In genomic region chr11:75173095-75173798, GRCm38 (mm10) we compare ENCODE assay signal across 8 mouse cellular contexts. TPM values are rescaled to one million over a fixed set of nuclear protein-coding genes. Genes with fewer than 3 reads are reported as not detected.
DNase-seq lines count a peak whose midpoint lies in the region; ATAC-seq lines count a peak whose summit lies in the region.

No protein-coding gene starts in this region.

- H3K9me3 ChIP-seq in embryonic facial prominence, embryonic 15.5 days (replicated peaks), result no peaks in the 10 kb centered on the region
- no peaks in the 10 kb centered on the region for H3K9me3 ChIP-seq in heart, embryonic 14.5 days (ENCODE audit: control insufficient read depth, low read length)
- H3K9me3 ChIP-seq in liver, embryonic 13.5 days (replicated peaks), result no peaks in the 10 kb centered on the region
- no peaks in the 10 kb centered on the region for H3K9me3 ChIP-seq in stomach, embryonic 16.5 days (replicated peaks; ENCODE audit: control insufficient read depth, low read length)

- peak overlapping the region; percentile 93 for H3K4me2 ChIP-seq in embryonic facial prominence, embryonic 15.5 days (replicated peaks)
- H3K4me2 ChIP-seq in heart, embryonic 14.5 days (ENCODE audit: low read length), result peak overlapping the region; percentile 93
- peak overlapping the region; percentile 92 for H3K4me2 ChIP-seq in liver, embryonic 13.5 days
- H3K4me2 ChIP-seq in stomach, embryonic 16.5 days (ENCODE audit: low read depth, low read length), result peak overlapping the region; percentile 96

- peaks cover 60% of the 10 kb centered on the region for H3K27me3 ChIP-seq in embryonic facial prominence, embryonic 15.5 days
- H3K27me3 ChIP-seq in heart, embryonic 14.5 days (ENCODE audit: control insufficient read depth, insufficient read depth, low read length), result peaks cover 42% of the 10 kb centered on the region
- peaks cover 76% of the 10 kb centered on the region for H3K27me3 ChIP-seq in liver, embryonic 13.5 days
- peaks cover 23% of the 10 kb centered on the region for H3K27me3 ChIP-seq in stomach, embryonic 16.5 days (ENCODE audit: control insufficient read depth, insufficient read depth, low read length)

- peaks cover 66% of the 10 kb centered on the region for H3K4me1 ChIP-seq in embryonic facial prominence, embryonic 15.5 days
- peaks cover 12 to 47% of the 10 kb centered on the region in 2 experiments; a peak in 3 of 4 replicates for H3K4me1 ChIP-seq in heart, embryonic 14.5 days (ENCODE audit: control insufficient read depth in 2 of 2, insufficient read depth in 2 of 2, low read length in 2 of 2)
- H3K4me1 ChIP-seq in liver, embryonic 13.5 days (replicated peaks), result peaks cover 69% of the 10 kb centered on the region
- H3K4me1 ChIP-seq in stomach, embryonic 16.5 days (ENCODE audit: control insufficient read depth, insufficient read depth, low read length), result peaks cover 30% of the 10 kb centered on the region

- peak overlapping the region; percentile 63 for H3K4me3 ChIP-seq in embryonic facial prominence, embryonic 15.5 days (replicated peaks)
- H3K4me3 ChIP-seq in heart, embryonic 14.5 days (ENCODE audit: control insufficient read depth in 1 of 2, insufficient read depth in 1 of 2, low read depth in 1 of 2, low read length in 2 of 2), result peak overlapping the region; percentile 56 to 66
- H3K4me3 ChIP-seq in liver, embryonic 13.5 days (replicated peaks), result peak overlapping the region; percentile 70
- peak overlapping the region; percentile 66 for H3K4me3 ChIP-seq in stomach, embryonic 16.5 days (replicated peaks; ENCODE audit: low read length)

- DNase-seq in B cell, adult 2 months, result peak; percentile 99 to 100
- peak; percentile 89 to 91 for DNase-seq in adrenal gland, postnatal 36 days
- DNase-seq in kidney, postnatal 14 days, result peak; percentile 91
- DNase-seq in liver, embryonic 13.5 days, result peak; percentile 71
- peak; percentile 89 for DNase-seq in neural tube, embryonic 10.5 days (ENCODE audit: extremely low spot score, low spot score)

- WGBS in embryonic facial prominence, embryonic 15.5 days, result under 1% methylated on average over 71 of the region's 71 CpGs
- WGBS in heart, embryonic 14.5 days, result under 1% methylated on average over 71 of the region's 71 CpGs
- under 1% methylated on average over 71 of the region's 71 CpGs for WGBS in liver, embryonic 13.5 days (ENCODE audit: insufficient replicate concordance)
- WGBS in stomach, embryonic 16.5 days, result under 1% methylated on average over 71 of the region's 71 CpGs

- peak overlapping the region; percentile 16; the same call in 1 of the 2 replicates for H3K9ac ChIP-seq in embryonic facial prominence, embryonic 15.5 days
- H3K9ac ChIP-seq in heart, embryonic 14.5 days (ENCODE audit: low read length), result peak overlapping the region; percentile 38; the same call in 1 of the 2 replicates
- H3K9ac ChIP-seq in liver, embryonic 13.5 days, result peak overlapping the region; percentile 57
- peak overlapping the region; percentile 63; the same call in 1 of the 2 replicates for H3K9ac ChIP-seq in stomach, embryonic 16.5 days (ENCODE audit: low read length)

- no peak overlapping the region for H3K27ac ChIP-seq in embryonic facial prominence, embryonic 15.5 days (replicated peaks)
- H3K27ac ChIP-seq in heart, embryonic 14.5 days (replicated peaks in 1 of 2; ENCODE audit: control insufficient read depth in 1 of 2, insufficient read depth in 1 of 2, low read depth in 2 of 2, low read length in 2 of 2), result no peak overlapping the region; a peak in 1 of 4 replicates
- no peak overlapping the region for H3K27ac ChIP-seq in liver, embryonic 13.5 days
- no peak overlapping the region for H3K27ac ChIP-seq in stomach, embryonic 16.5 days (ENCODE audit: low read length)

- peaks cover 13% of the 10 kb centered on the region for H3K36me3 ChIP-seq in embryonic facial prominence, embryonic 15.5 days
- peaks cover 20% of the 10 kb centered on the region for H3K36me3 ChIP-seq in heart, embryonic 14.5 days (ENCODE audit: control insufficient read depth, insufficient read depth, low read length)
- peaks cover 18% of the 10 kb centered on the region for H3K36me3 ChIP-seq in liver, embryonic 13.5 days
- H3K36me3 ChIP-seq in stomach, embryonic 16.5 days (ENCODE audit: control insufficient read depth, insufficient read depth, low read length), result no peaks in the 10 kb centered on the region

- ATAC-seq in embryonic facial prominence, embryonic 15.5 days (ENCODE audit: insufficient number of reproducible peaks, low FRiP score, low TSS enrichment, low read depth), result peak; percentile 48
- ATAC-seq in heart, embryonic 14.5 days (ENCODE audit: insufficient number of reproducible peaks, insufficient read depth, low FRiP score, low read depth), result peak; percentile 68
- peak; percentile 51 for ATAC-seq in liver, embryonic 13.5 days (ENCODE audit: low read depth)
- ATAC-seq in stomach, embryonic 16.5 days (ENCODE audit: insufficient read depth, low FRiP score), result peak; percentile 69

RNA-seq across cellular contexts. Expression of gene Hic1, which starts 3.9 kb away (rescaled TPM):
- total RNA-seq in adrenal gland, postnatal 36 days (2021), result 1 to 10 TPM; 8.3 to 9.0 TPM
- polyA plus RNA-seq in embryonic facial prominence, embryonic 15.5 days (2015; fragmentation: Nextera tagmentation; extraction: Ambion mirVana), result 17.7 and 19.8 TPM in 2 replicates
- polyA plus RNA-seq in heart, embryonic 14.5 days (2014; fragmentation: Nextera tagmentation; extraction: Ambion mirVana), result 6.4 and 6.8 TPM in 2 replicates
- polyA plus RNA-seq in liver, embryonic 13.5 days (2015; fragmentation: Nextera tagmentation; extraction: Ambion mirVana), result 1.2 and 1.5 TPM in 2 replicates
- polyA plus RNA-seq in stomach, embryonic 16.5 days (2015; fragmentation: Nextera tagmentation; extraction: Ambion mirVana), result 5.1 and 5.9 TPM in 2 replicates

RNA-seq across cellular contexts. Expression of gene Ovca2, which starts 5.4 kb away (rescaled TPM):
- total RNA-seq in adrenal gland, postnatal 36 days (2021), result 10 to 100 TPM; 20.7 to 22.4 TPM
- 23.8 and 25.1 TPM in 2 replicates for polyA plus RNA-seq in embryonic facial prominence, embryonic 15.5 days (2015; fragmentation: Nextera tagmentation; extraction: Ambion mirVana)
- polyA plus RNA-seq in heart, embryonic 14.5 days (2014; fragmentation: Nextera tagmentation; extraction: Ambion mirVana), result 19.4 and 19.7 TPM in 2 replicates
- polyA plus RNA-seq in liver, embryonic 13.5 days (2015; fragmentation: Nextera tagmentation; extraction: Ambion mirVana), result 13.3 and 13.4 TPM in 2 replicates
- polyA plus RNA-seq in stomach, embryonic 16.5 days (2015; fragmentation: Nextera tagmentation; extraction: Ambion mirVana), result 19.4 and 23.2 TPM in 2 replicates

RNA-seq across cellular contexts. Expression of gene Dph1, which starts 17.8 kb away (rescaled TPM):
- 10 to 100 TPM; 29.8 to 30.6 TPM for total RNA-seq in adrenal gland, postnatal 36 days (2021)
- 20.5 and 21.0 TPM in 2 replicates for polyA plus RNA-seq in embryonic facial prominence, embryonic 15.5 days (2015; fragmentation: Nextera tagmentation; extraction: Ambion mirVana)
- 23.1 and 23.7 TPM in 2 replicates for polyA plus RNA-seq in heart, embryonic 14.5 days (2014; fragmentation: Nextera tagmentation; extraction: Ambion mirVana)
- polyA plus RNA-seq in liver, embryonic 13.5 days (2015; fragmentation: Nextera tagmentation; extraction: Ambion mirVana), result 13.8 and 15.8 TPM in 2 replicates
- 20.6 and 20.7 TPM in 2 replicates for polyA plus RNA-seq in stomach, embryonic 16.5 days (2015; fragmentation: Nextera tagmentation; extraction: Ambion mirVana)

RNA-seq across cellular contexts. Expression of gene Rtn4rl1, which starts 20.3 kb away (rescaled TPM):
- 10 to 100 TPM; 37.3 to 53.0 TPM for total RNA-seq in adrenal gland, postnatal 36 days (2021)
- polyA plus RNA-seq in embryonic facial prominence, embryonic 15.5 days (2015; fragmentation: Nextera tagmentation; extraction: Ambion mirVana), result 6.4 and 7.3 TPM in 2 replicates
- polyA plus RNA-seq in heart, embryonic 14.5 days (2014; fragmentation: Nextera tagmentation; extraction: Ambion mirVana), result 17.0 and 17.3 TPM in 2 replicates
- polyA plus RNA-seq in liver, embryonic 13.5 days (2015; fragmentation: Nextera tagmentation; extraction: Ambion mirVana), result 0.78 and 0.97 TPM in 2 replicates
- 1.3 and 1.4 TPM in 2 replicates for polyA plus RNA-seq in stomach, embryonic 16.5 days (2015; fragmentation: Nextera tagmentation; extraction: Ambion mirVana)
